Mouse (Mus musculus) stomach, embryonic 16.5 days (tissue): ENCODE measurements around the gene Pds5b. TPM values are rescaled to one million over a fixed set of nuclear protein-coding genes. Genes with fewer than 3 reads are reported as not detected.
"Not testable (repeated sequence)": the region's sequence is repeated elsewhere in the genome, so short reads cannot be mapped to it uniquely, and the experiment has no call there.

ENCODE experiments used
- ATAC-seq: fragments of 200-750 bp; cut with Nextera tagmentation; 2 replicates; pipeline ENCODE4 v1.8.0; 2017; ENCODE audit warnings: moderate number of reproducible peaks, moderate TSS enrichment; ENCODE audit not compliant: insufficient read depth, low FRiP score
- H3K27ac ChIP-seq: fragments of 300-500 bp; sonication (generic); 2 replicates; pipeline ENCODE4 v1.5.1; 2014; ENCODE audit warnings: low read length
- H3K27me3 ChIP-seq: fragments of 300-500 bp; sonication (generic); 2 replicates; pipeline ENCODE4 v1.6.1; 2014; ENCODE audit warnings: low read length, control low read depth, mixed read lengths; ENCODE audit not compliant: control insufficient read depth, insufficient read depth
- H3K36me3 ChIP-seq: fragments of 300-500 bp; sonication (generic); 2 replicates; pipeline ENCODE4 v1.6.1; 2014; ENCODE audit warnings: low read length; ENCODE audit not compliant: control insufficient read depth, insufficient read depth
- H3K4me1 ChIP-seq: fragments of 300-500 bp; sonication (generic); 2 replicates; pipeline ENCODE4 v1.6.1; 2014; ENCODE audit warnings: low read length, control low read depth, mixed read lengths; ENCODE audit not compliant: control insufficient read depth, insufficient read depth
- H3K4me2 ChIP-seq: fragments of 300-500 bp; sonication (generic); 2 replicates; pipeline ENCODE4 v1.6.1; 2014; ENCODE audit warnings: low read depth, low read length, mixed read lengths
- H3K4me3 ChIP-seq: fragments of 300-500 bp; sonication (generic); replicated peaks from 2 replicates; pipeline ENCODE4 v1.5.1; 2014; ENCODE audit warnings: mild to moderate bottlenecking, low read length
- H3K9ac ChIP-seq: fragments of 300-500 bp; sonication (generic); 2 replicates; pipeline ENCODE4 v1.6.1; 2014; ENCODE audit warnings: low read length
- H3K9me3 ChIP-seq: fragments of 300-500 bp; sonication (generic); replicated peaks from 2 replicates; pipeline ENCODE4 v1.6.1; 2016; ENCODE audit warnings: low read length, control low read depth; ENCODE audit not compliant: control insufficient read depth
- WGBS: fragments of 180-500 bp; shearing (Covaris S2); extraction: QIAGEN DNeasy Blood & Tissue Kit; methylation state at CpG from one replicate; pipeline ENCODE4 v1.1.7; 2014; 5-methylcytosine and 5-hydroxymethylcytosine counted together
- polyA plus RNA-seq: library from polyadenylated mRNA; unstranded; fragments of >200 nt; fragmentation: Nextera tagmentation; extraction: Ambion mirVana; gene quantifications from 2 replicates; pipeline ENCODE4 v1.2.1, GENCODE M21; 2015

The Pds5b gene
- polyA plus RNA-seq, 1 experiment from 2014 or later = 28.9 TPM

- H3K9me3 ChIP-seq = no peaks in the 10 kb centered on the region
- H3K4me2 ChIP-seq = peak overlapping the region; percentile 67
- ATAC-seq = no peak
- H3K27ac ChIP-seq = no peak overlapping the region
- H3K4me3 ChIP-seq = peak overlapping the region; percentile 86
- WGBS = 42% methylated on average over 6 of the region's 6 CpGs
- H3K27me3 ChIP-seq = no peaks in the 10 kb centered on the region
- no peaks in the 10 kb centered on the region for H3K36me3 ChIP-seq
- peaks cover 6% of the 10 kb centered on the region; the same call in 1 of the 2 replicates for H3K4me1 ChIP-seq
- peak overlapping the region; percentile 96 for H3K9ac ChIP-seq
Observed at GRCm38 (mm10) chr5:150674866-150675265, 1.3 kb downstream of the Pds5b start.

GRCm38 (mm10) chr5:150682862-150683261, 9.3 kb downstream of the Pds5b start:
- H3K4me2 ChIP-seq, H3K9ac ChIP-seq, ATAC-seq, H3K36me3 ChIP-seq, H3K9me3 ChIP-seq, H3K4me1 ChIP-seq, H3K27ac ChIP-seq, H3K4me3 ChIP-seq, H3K27me3 ChIP-seq: not testable (repeated sequence)
- 93% methylated on average over 6 of the region's 6 CpGs for WGBS

GRCm38 (mm10) chr5:150690685-150691084, 17.1 kb downstream of the Pds5b start:
- no peaks in the 10 kb centered on the region for H3K36me3 ChIP-seq
- H3K9ac ChIP-seq = no peak overlapping the region
- no peaks in the 10 kb centered on the region for H3K9me3 ChIP-seq
- H3K4me3 ChIP-seq = no peak overlapping the region
- H3K4me1 ChIP-seq = no peaks in the 10 kb centered on the region; the same call in 1 of the 2 replicates
- ATAC-seq = no peak
- H3K27me3 ChIP-seq = no peaks in the 10 kb centered on the region
- H3K4me2 ChIP-seq = no peak overlapping the region
- H3K27ac ChIP-seq = no peak overlapping the region

DNA sequence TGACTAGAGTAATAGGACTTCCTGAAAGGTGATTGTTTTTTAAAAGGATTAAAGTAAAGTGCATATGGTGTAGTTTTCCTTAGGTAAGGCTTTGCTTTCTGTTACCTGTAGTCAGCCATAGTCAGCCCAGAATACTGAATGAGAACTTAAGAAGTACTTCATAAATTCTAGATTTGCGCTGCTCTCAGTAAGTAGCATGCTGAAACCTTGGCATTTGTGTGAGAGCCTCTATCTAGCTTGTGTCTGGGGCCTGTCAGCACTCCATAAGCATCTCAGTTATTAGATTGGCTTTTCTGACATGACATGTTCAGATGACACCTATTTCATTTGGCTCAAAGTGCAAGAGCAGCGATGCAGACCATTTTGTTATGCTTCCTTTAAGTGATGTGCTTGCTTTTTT, 19.7 kb downstream of the Pds5b start:
- no peak overlapping the region for H3K9ac ChIP-seq
- H3K4me2 ChIP-seq = no peak overlapping the region
- no peak overlapping the region for H3K4me3 ChIP-seq
- WGBS = 93% methylated on average over 2 of the region's 2 CpGs
- no peaks in the 10 kb centered on the region for H3K36me3 ChIP-seq
- H3K4me1 ChIP-seq = no peaks in the 10 kb centered on the region; the same call in 1 of the 2 replicates
- H3K27ac ChIP-seq = no peak overlapping the region
- no peaks in the 10 kb centered on the region for H3K9me3 ChIP-seq
- no peaks in the 10 kb centered on the region for H3K27me3 ChIP-seq
- ATAC-seq = no peak

- ATAC-seq = no peak
Observed at GRCm38 (mm10) chr5:150702714-150703113, 29.2 kb downstream of the Pds5b start.

DNA sequence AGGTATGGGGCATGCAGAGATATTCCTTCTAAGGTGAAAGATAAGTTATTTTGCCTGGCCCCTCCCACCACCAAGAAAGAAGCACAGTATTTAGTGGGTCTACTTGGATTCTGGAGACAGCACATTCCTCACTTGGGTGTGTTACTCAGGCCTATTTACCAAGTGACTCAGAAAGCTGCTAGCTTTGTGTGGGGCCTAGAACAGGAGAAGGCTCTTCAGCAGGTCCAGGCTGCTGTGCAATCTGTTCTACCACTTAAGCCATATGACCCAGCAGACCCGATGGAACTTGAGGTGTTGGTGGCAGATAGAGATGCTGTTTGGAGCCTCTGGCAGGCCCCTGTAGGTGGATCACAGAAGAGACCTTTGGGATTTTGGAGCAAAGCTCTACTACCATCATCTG, 33.1 kb downstream of the Pds5b start:
- H3K4me2 ChIP-seq, H3K27ac ChIP-seq, H3K36me3 ChIP-seq, H3K27me3 ChIP-seq, H3K4me3 ChIP-seq, H3K9ac ChIP-seq, H3K9me3 ChIP-seq, ATAC-seq, H3K4me1 ChIP-seq: not testable (repeated sequence)
- WGBS = 83% methylated on average over 1 of the region's 1 CpGs

More at GRCm38 (mm10) chr5:150702714-150703113, 29.2 kb downstream of the Pds5b start:
- no peaks in the 10 kb centered on the region for H3K27me3 ChIP-seq
- H3K9ac ChIP-seq = no peak overlapping the region
- H3K36me3 ChIP-seq = no peaks in the 10 kb centered on the region
- H3K4me3 ChIP-seq = no peak overlapping the region
- WGBS = 28% methylated on average over 2 of the region's 2 CpGs
- no peaks in the 10 kb centered on the region for H3K4me1 ChIP-seq
- no peaks in the 10 kb centered on the region for H3K9me3 ChIP-seq
- no peak overlapping the region for H3K27ac ChIP-seq
- H3K4me2 ChIP-seq = no peak overlapping the region

DNA sequence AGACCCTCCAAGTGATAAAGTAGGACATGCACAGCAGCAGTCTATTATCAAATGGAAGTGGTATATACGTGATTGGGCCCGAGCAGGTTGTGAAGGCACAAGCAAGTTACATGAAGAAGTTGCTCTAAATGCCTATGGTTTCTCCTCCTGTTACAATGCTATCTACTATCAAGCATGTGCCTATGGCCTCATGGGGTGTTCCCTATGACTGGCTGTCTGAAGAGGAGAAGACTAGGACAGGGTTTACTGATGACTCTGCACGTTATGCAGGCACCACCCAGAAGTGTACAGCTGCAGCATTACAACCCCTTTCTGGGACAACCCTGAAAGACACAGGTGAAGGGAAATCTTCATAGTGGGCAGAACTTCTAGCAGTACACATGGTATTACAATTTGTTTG, 33.6 kb downstream of the Pds5b start:
- not testable (repeated sequence) for ATAC-seq, H3K27ac ChIP-seq, H3K4me2 ChIP-seq, H3K36me3 ChIP-seq, H3K4me3 ChIP-seq, H3K4me1 ChIP-seq, H3K9me3 ChIP-seq, H3K27me3 ChIP-seq, H3K9ac ChIP-seq
- 89% methylated on average over 3 of the region's 3 CpGs for WGBS

GRCm38 (mm10) chr5:150711503-150711902, 38.0 kb downstream of the Pds5b start:
- H3K9ac ChIP-seq = no peak overlapping the region
- no peaks in the 10 kb centered on the region for H3K36me3 ChIP-seq
- ATAC-seq = peak; percentile 66; the same call in 1 of the 2 replicates
- H3K4me3 ChIP-seq = no peak overlapping the region
- peaks cover 12% of the 10 kb centered on the region for H3K4me1 ChIP-seq
- H3K4me2 ChIP-seq = no peak overlapping the region
- 87% methylated on average over 4 of the region's 4 CpGs for WGBS
- H3K9me3 ChIP-seq = no peaks in the 10 kb centered on the region
- no peak overlapping the region for H3K27ac ChIP-seq
- no peaks in the 10 kb centered on the region for H3K27me3 ChIP-seq

GRCm38 (mm10) chr5:150713431-150713830, 39.9 kb downstream of the Pds5b start:
- Histone ChIP-seq H3K9ac (no peak overlapping the region), H3K4me2 (no peak overlapping the region), H3K4me3 (no peak overlapping the region), H3K4me1 (peaks cover 15% of the 10 kb centered on the region), H3K36me3 (no peaks in the 10 kb centered on the region), H3K9me3 (no peaks in the 10 kb centered on the region), H3K27ac (peak overlapping the region; percentile 4; the same call in 1 of the 2 replicates), H3K27me3 (no peaks in the 10 kb centered on the region)
- peak; percentile 47; the same call in 1 of the 2 replicates for ATAC-seq

DNA sequence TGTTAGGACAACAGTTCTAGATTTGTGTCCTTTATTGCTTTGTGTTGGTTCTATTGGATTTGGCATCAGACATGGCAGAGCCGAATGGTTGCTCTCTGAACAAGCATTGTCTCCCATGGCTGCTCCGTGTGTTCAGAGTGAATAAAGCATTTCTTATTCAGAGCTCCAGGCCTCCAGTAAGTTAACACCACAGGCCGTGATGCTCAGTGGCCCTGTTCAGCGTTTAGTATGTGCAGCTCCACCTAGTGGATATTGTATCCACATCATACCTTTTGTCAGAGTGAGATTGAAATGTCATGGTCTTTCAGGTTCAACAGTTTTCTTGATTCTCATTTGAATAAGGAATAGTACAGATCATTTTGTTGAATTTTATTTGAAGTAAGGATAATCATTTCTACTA, 44.2 kb downstream of the Pds5b start:
- Histone ChIP-seq H3K4me2 (no peak overlapping the region), H3K9ac (no peak overlapping the region), H3K9me3 (no peaks in the 10 kb centered on the region), H3K36me3 (0 out of 2 replicates have a peak, but pooled peaks cover 4% of the 10 kb centered on the region), H3K4me1 (peaks cover 13% of the 10 kb centered on the region), H3K27ac (no peak overlapping the region), H3K4me3 (no peak overlapping the region), H3K27me3 (no peaks in the 10 kb centered on the region)
- ATAC-seq = no peak
- 23% methylated on average over 4 of the region's 4 CpGs for WGBS
